Mouse (Mus musculus): ENCODE results near the gene Mgat4b. TPM values are rescaled to one million over a fixed set of nuclear protein-coding genes. Genes with fewer than 3 reads are reported as not detected.

The Mgat4b gene
- polyA plus RNA-seq, 1 experiment from 2014 or later, result 18.4 TPM

DNA sequence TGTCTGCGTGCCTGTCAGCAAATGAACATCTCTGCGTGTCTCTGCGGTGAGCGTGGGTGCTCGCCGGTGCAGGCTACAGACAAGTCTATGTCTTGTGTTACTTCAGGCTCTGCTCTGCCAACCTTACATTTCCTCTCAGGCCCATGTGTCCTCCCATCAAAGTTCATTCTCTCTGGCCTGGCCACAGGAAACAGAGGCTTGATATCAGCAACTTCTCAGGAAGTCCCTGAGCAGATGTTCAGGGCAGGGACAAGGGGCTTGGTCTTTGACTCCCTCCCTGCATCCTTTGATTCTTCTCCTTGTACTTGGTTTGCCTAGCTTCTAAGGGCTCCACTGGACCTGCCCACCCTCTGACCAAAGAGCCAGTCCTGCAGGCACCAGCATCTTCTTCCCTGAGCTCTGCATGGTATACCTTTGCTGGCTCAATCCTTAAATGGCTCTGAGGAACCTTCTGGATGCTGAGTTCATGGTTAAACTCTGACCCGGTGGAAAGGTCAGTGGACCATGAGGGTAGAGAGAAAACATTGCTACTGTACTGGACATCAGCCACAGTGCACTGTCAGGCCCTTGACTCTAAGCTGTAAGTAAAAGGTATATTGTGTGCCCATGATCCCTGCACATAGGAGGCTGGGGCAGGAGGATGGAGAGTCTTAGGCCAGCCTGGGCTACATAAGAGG lies 29.7 kb downstream of the Mgat4b start:
- H3K4me1 ChIP-seq (ENCODE audit: control insufficient read depth, insufficient read depth, low read length), result peaks cover 7% of the 10 kb centered on the region
- H3K27ac ChIP-seq (replicated peaks; ENCODE audit: low read depth, low read length), result no peak overlapping the region
- no peak for ATAC-seq (ENCODE audit: insufficient number of reproducible peaks, low FRiP score, low TSS enrichment, low read depth)
- no peaks in the 10 kb centered on the region for H3K36me3 ChIP-seq (ENCODE audit: control insufficient read depth, insufficient read depth, low read length)
- peaks cover 21% of the 10 kb centered on the region for H3K27me3 ChIP-seq (ENCODE audit: control insufficient read depth, insufficient read depth, low read length)
- no peak overlapping the region for H3K4me2 ChIP-seq (ENCODE audit: low read depth, severe bottlenecking)
- 95% methylated on average over 7 of the region's 7 CpGs for WGBS
- DNase-seq (ENCODE audit: low spot score), result no peak
- no peak overlapping the region for H3K4me3 ChIP-seq (ENCODE audit: low read depth, low read length)
- no peaks in the 10 kb centered on the region for H3K9me3 ChIP-seq (ENCODE audit: control insufficient read depth, low read length)
- no peak overlapping the region for H3K9ac ChIP-seq (ENCODE audit: low read length)

DNA sequence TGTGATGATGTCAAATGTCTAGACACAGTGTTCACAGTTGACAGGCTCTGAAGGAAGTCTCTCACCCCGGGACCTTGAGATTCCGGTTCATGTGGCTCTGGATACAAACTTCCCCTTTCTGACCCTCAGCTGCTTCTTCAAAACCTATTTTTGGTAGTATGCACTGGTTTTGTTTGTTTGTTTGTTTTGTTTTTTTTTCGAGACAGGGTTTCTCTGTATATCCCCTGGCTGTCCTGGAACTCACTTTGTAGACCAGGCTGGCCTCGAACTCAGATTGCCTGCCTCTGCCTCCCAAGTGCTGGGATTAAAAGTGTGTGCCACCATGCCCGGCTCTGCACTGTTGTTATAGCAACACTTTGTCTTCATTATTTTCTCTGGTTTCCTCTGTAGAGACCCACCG lies 33.2 kb downstream of the Mgat4b start:
- Histone ChIP-seq H3K27ac (replicated peaks; ENCODE audit: low read depth, low read length) (no peak overlapping the region), H3K27me3 (ENCODE audit: control insufficient read depth, insufficient read depth, low read length) (no peaks in the 10 kb centered on the region; the same call in 1 of the 2 replicates), H3K4me1 (ENCODE audit: control insufficient read depth, insufficient read depth, low read length) (no peaks in the 10 kb centered on the region), H3K9me3 (ENCODE audit: control insufficient read depth, low read length) (no peaks in the 10 kb centered on the region), H3K4me3 (ENCODE audit: low read depth, low read length) (no peak overlapping the region), H3K4me2 (ENCODE audit: low read depth, severe bottlenecking) (no peak overlapping the region), H3K36me3 (ENCODE audit: control insufficient read depth, insufficient read depth, low read length) (0 out of 2 replicates have a peak, but pooled peaks cover 2% of the 10 kb centered on the region), H3K9ac (ENCODE audit: low read length) (no peak overlapping the region)
- DNase-seq (ENCODE audit: low spot score), result no peak
- ATAC-seq (ENCODE audit: insufficient number of reproducible peaks, low FRiP score, low TSS enrichment, low read depth), result no peak
- 84% methylated on average over 6 of the region's 6 CpGs for WGBS

DNA sequence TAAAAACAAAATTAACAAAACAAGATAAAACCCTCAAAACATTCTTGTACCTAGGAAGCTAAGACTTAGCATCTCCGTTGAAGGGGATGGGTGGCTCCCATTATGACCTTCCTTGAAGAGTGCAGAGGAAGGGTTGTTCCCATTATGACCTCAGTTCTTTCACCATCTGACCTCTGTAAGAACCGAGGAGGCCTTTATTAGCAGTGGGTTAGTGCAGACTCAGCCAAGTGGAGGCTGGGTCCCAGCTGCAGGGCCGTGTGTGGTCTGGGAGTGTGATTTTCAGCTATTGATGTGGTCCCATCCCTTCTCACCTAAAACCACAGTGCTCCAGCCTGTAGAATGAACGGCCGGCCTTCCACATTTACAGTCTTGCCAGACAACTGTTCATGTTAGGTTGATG lies 34.6 kb downstream of the Mgat4b start:
- no peak overlapping the region for H3K27ac ChIP-seq (replicated peaks; ENCODE audit: low read depth, low read length)
- no peaks in the 10 kb centered on the region for H3K4me1 ChIP-seq (ENCODE audit: control insufficient read depth, insufficient read depth, low read length)
- 72% methylated on average over 5 of the region's 5 CpGs for WGBS
- no peaks in the 10 kb centered on the region for H3K27me3 ChIP-seq (ENCODE audit: control insufficient read depth, insufficient read depth, low read length)
- DNase-seq (ENCODE audit: low spot score) (no peak), ATAC-seq (ENCODE audit: insufficient number of reproducible peaks, low FRiP score, low TSS enrichment, low read depth) (no peak)
- H3K9me3 ChIP-seq (ENCODE audit: control insufficient read depth, low read length), result no peaks in the 10 kb centered on the region
- H3K4me2 ChIP-seq (ENCODE audit: low read depth, severe bottlenecking), result no peak overlapping the region
- H3K9ac ChIP-seq (ENCODE audit: low read length), result no peak overlapping the region
- H3K36me3 ChIP-seq (ENCODE audit: control insufficient read depth, insufficient read depth, low read length), result 0 out of 2 replicates have a peak, but pooled peaks cover 2% of the 10 kb centered on the region
- no peak overlapping the region for H3K4me3 ChIP-seq (ENCODE audit: low read depth, low read length)

DNA sequence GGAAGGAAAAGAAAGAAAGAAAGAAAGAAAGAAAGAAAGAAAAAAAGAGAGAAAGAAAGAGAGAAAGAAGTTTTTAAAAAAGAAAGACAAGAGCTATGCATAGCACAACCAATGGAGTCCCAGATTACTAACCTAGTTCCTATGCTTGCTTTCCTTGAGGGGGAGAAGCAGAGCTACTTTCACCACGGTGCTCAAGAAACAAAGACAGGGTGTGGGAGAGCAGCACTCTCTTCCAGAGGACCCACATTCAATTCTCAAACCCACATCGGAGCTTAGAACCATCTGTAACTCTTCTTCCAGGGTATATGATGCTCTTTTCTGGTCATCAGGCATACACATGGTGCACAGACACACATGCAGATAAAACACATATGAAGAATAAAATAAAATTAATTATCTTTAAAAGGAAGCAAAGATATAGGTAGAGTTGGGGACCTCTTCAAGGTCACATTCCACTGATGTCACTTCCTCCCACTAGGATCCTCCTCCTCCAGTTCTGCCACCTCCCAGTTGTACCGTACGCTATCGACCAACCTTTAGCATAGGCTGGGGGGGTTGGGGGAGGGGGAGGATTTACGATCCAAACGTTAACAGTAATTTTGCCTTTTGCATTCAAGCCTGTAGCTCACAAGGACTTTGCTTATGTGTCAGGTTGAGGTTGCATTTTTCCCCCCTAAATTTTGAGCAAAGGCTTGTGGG lies 37.9 kb downstream of the Mgat4b start:
- DNase-seq (ENCODE audit: low spot score) (no peak), ATAC-seq (ENCODE audit: insufficient number of reproducible peaks, low FRiP score, low TSS enrichment, low read depth) (no peak)
- WGBS, result 75% methylated on average over 7 of the region's 7 CpGs
- Histone ChIP-seq H3K9ac (ENCODE audit: low read length) (no peak overlapping the region), H3K36me3 (ENCODE audit: control insufficient read depth, insufficient read depth, low read length) (0 out of 2 replicates have a peak, but pooled peaks cover 2% of the 10 kb centered on the region), H3K27me3 (ENCODE audit: control insufficient read depth, insufficient read depth, low read length) (no peaks in the 10 kb centered on the region), H3K4me2 (ENCODE audit: low read depth, severe bottlenecking) (no peak overlapping the region), H3K4me3 (ENCODE audit: low read depth, low read length) (no peak overlapping the region), H3K4me1 (ENCODE audit: control insufficient read depth, insufficient read depth, low read length) (no peaks in the 10 kb centered on the region), H3K27ac (replicated peaks; ENCODE audit: low read depth, low read length) (no peak overlapping the region), H3K9me3 (ENCODE audit: control insufficient read depth, low read length) (no peaks in the 10 kb centered on the region)

DNA sequence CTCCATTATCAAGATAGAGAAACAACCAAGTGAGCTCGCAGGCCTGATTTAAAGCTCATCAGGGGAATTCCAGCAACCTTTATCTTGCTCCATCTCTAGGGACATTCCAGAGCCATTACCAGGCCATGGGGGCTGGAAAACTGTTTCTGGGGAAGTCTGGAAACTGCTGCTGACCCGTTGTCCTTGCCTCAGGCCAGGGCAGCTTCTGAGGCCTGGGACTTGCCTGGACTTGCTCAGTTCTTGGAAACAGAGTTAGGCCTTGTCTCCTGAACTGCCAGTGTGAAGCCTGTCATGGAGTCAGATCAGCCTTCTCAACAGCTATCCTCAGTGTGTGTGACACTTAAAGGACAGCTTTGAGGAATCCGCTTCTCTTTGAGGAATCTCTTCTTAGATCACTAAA lies 41.5 kb downstream of the Mgat4b start:
- peaks cover 6% of the 10 kb centered on the region for H3K36me3 ChIP-seq (ENCODE audit: control insufficient read depth, insufficient read depth, low read length)
- H3K4me2 ChIP-seq (ENCODE audit: low read depth, severe bottlenecking), result no peak overlapping the region
- no peaks in the 10 kb centered on the region for H3K4me1 ChIP-seq (ENCODE audit: control insufficient read depth, insufficient read depth, low read length)
- 42% methylated on average over 3 of the region's 3 CpGs for WGBS
- H3K27ac ChIP-seq (replicated peaks; ENCODE audit: low read depth, low read length), result 0 out of 2 replicates have a peak overlapping the region, but pooled peaks have one; percentile 26
- ATAC-seq (ENCODE audit: insufficient number of reproducible peaks, low FRiP score, low TSS enrichment, low read depth), result no peak
- H3K9ac ChIP-seq (ENCODE audit: low read length), result no peak overlapping the region
- DNase-seq (ENCODE audit: low spot score), result peak; percentile 33
- H3K9me3 ChIP-seq (ENCODE audit: control insufficient read depth, low read length), result no peaks in the 10 kb centered on the region
- no peak overlapping the region for H3K4me3 ChIP-seq (ENCODE audit: low read depth, low read length)
- no peaks in the 10 kb centered on the region for H3K27me3 ChIP-seq (ENCODE audit: control insufficient read depth, insufficient read depth, low read length)

DNA sequence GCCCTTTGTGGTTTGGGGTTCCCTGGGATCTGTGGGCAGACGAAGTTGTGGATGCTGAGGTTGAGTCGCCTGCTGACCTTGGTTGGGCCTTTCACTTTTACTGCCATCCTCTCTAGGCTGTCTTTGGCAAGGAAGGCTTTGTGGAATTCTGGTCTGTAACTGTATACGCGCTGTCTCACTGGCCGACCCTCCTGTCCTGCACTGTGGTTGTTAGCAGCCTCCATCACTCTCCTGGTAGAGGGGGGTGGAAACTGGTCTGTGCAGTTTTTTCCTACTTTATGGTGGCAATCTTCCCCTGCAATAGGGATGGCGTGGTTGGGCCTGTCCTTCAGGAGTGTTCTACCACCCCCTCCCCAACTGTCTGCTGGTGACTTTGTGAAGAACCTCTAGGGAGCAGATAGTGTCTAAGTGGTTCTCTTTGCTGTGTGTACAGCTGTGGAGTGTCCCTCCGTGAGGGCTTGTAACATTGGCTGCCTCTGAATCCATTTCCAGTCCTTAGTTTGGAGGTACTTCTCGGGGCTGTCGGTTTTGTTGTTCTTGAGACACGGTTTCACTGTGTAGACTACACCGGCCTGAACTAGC lies 42.1 kb downstream of the Mgat4b start:
- no peak overlapping the region for H3K27ac ChIP-seq (replicated peaks; ENCODE audit: low read depth, low read length)
- peaks cover 5% of the 10 kb centered on the region for H3K36me3 ChIP-seq (ENCODE audit: control insufficient read depth, insufficient read depth, low read length)
- no peaks in the 10 kb centered on the region for H3K4me1 ChIP-seq (ENCODE audit: control insufficient read depth, insufficient read depth, low read length)
- H3K4me3 ChIP-seq (ENCODE audit: low read depth, low read length), result no peak overlapping the region
- H3K9me3 ChIP-seq (ENCODE audit: control insufficient read depth, low read length), result no peaks in the 10 kb centered on the region
- no peak for DNase-seq (ENCODE audit: low spot score)
- no peak overlapping the region for H3K4me2 ChIP-seq (ENCODE audit: low read depth, severe bottlenecking)
- H3K9ac ChIP-seq (ENCODE audit: low read length), result no peak overlapping the region
- ATAC-seq (ENCODE audit: insufficient number of reproducible peaks, low FRiP score, low TSS enrichment, low read depth), result peak; percentile 61; the same call in 1 of the 2 replicates
- 53% methylated on average over 11 of the region's 11 CpGs for WGBS
- H3K27me3 ChIP-seq (ENCODE audit: control insufficient read depth, insufficient read depth, low read length), result no peaks in the 10 kb centered on the region

DNA sequence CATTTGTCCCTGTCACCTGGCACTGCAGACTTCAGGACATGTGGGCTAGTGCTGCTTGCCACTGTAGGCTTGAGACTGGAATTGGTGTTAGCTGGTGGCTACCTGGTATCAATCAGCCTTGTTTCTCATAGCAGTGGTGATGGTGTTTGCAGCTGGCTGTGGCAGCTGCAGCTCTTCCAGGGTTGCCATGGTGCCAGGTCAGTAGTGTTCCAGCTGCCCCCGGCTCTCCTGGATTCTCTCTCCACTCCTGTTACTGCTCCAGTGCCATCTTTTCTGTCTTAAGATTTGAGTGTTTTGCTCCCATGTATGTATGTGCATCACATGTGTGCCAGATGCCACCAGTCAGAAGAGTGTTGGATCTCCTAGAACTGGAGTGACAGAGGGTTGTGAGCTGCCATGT lies 42.7 kb downstream of the Mgat4b start:
- Histone ChIP-seq H3K27me3 (ENCODE audit: control insufficient read depth, insufficient read depth, low read length) (no peaks in the 10 kb centered on the region), H3K36me3 (ENCODE audit: control insufficient read depth, insufficient read depth, low read length) (peaks cover 9% of the 10 kb centered on the region), H3K4me3 (ENCODE audit: low read depth, low read length) (no peak overlapping the region), H3K27ac (replicated peaks; ENCODE audit: low read depth, low read length) (no peak overlapping the region), H3K9ac (ENCODE audit: low read length) (no peak overlapping the region), H3K4me2 (ENCODE audit: low read depth, severe bottlenecking) (no peak overlapping the region), H3K4me1 (ENCODE audit: control insufficient read depth, insufficient read depth, low read length) (no peaks in the 10 kb centered on the region), H3K9me3 (ENCODE audit: control insufficient read depth, low read length) (no peaks in the 10 kb centered on the region)
- no peak for ATAC-seq (ENCODE audit: insufficient number of reproducible peaks, low FRiP score, low TSS enrichment, low read depth)
- no peak for DNase-seq (ENCODE audit: low spot score)
- 59% methylated on average over 1 of the region's 1 CpGs for WGBS

DNA sequence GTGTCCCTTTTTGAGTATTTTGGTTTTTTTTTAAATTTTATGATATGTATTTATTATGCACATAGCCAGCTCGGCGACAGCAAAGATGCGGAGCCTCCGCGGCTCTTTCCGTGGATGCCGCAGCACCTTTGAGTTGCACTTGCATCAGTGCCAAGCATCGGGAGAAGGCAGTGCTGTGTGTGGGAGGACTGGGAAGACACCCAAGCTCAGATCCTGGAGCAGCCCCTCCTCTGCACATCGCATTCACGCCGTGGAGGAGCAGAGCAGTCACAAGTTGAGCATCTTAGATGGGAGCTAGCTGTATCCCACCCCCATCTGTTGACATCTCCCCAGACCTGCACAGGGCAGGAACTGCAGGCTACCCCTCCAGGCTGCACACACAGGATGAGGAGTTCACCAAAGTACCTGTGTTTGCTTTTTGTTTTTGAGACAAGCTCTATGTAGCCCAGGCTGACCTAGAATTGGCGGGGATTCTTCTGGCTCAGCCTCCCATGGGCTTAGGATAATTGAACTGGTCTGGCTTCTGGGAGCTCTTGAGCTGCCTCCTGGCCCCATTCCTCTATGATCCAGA lies 43.4 kb downstream of the Mgat4b start:
- no peak overlapping the region for H3K4me3 ChIP-seq (ENCODE audit: low read depth, low read length)
- DNase-seq (ENCODE audit: low spot score), result no peak
- no peaks in the 10 kb centered on the region for H3K27me3 ChIP-seq (ENCODE audit: control insufficient read depth, insufficient read depth, low read length)
- H3K9me3 ChIP-seq (ENCODE audit: control insufficient read depth, low read length), result no peaks in the 10 kb centered on the region
- no peaks in the 10 kb centered on the region for H3K4me1 ChIP-seq (ENCODE audit: control insufficient read depth, insufficient read depth, low read length)
- H3K27ac ChIP-seq (replicated peaks; ENCODE audit: low read depth, low read length), result no peak overlapping the region
- H3K9ac ChIP-seq (ENCODE audit: low read length), result no peak overlapping the region
- no peak for ATAC-seq (ENCODE audit: insufficient number of reproducible peaks, low FRiP score, low TSS enrichment, low read depth)
- WGBS, result 87% methylated on average over 12 of the region's 12 CpGs
- no peak overlapping the region for H3K4me2 ChIP-seq (ENCODE audit: low read depth, severe bottlenecking)
- H3K36me3 ChIP-seq (ENCODE audit: control insufficient read depth, insufficient read depth, low read length), result peaks cover 9% of the 10 kb centered on the region
